Mouse (Mus musculus): Measurements from ENCODE around the gene Cdh11. TPM values are rescaled to one million over a fixed set of nuclear protein-coding genes. Genes with fewer than 3 reads are reported as not detected.
A peak's percentile ranks its signal among the peaks of the same experiment; 100 is the strongest.
"Not testable (repeated sequence)": the region's sequence is repeated elsewhere in the genome, so short reads cannot be mapped to it uniquely, and the experiment has no call there.

Gene Cdh11
- polyA plus RNA-seq, 1 experiment from 2014 or later = 36.0 TPM

DNA sequence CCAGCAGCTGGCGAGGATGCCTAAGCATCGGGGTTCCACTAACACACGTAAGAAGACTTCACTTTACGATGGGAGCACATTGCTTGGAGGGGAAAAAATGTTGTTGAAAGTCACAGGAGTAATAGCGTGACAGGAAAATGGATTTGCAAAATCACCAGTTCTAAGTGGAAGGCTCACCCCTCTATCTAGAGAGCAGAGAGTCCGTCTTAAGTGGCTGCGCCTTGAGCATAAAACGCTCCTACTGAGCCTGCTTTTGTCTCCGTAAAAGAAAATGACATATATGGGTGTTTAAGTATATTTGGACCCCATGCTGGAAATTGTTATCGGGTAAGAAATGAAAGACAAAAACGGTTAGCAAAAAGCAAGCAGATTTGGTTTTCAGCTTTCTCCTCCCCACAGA lies 100.4 kb downstream of the Cdh11 start:
- H3K9ac ChIP-seq (replicated peaks; ENCODE audit: low read depth, low read length) = no peak overlapping the region
- peaks cover 3% of the 10 kb centered on the region; the same call in 1 of the 2 replicates for H3K4me1 ChIP-seq (replicated peaks; ENCODE audit: control insufficient read depth, insufficient read depth, low read length)
- peak overlapping the region; percentile 47 for H3K27ac ChIP-seq (ENCODE audit: low read length)
- H3K36me3 ChIP-seq (ENCODE audit: control insufficient read depth, insufficient read depth) = no peaks in the 10 kb centered on the region
- no peaks in the 10 kb centered on the region for H3K9me3 ChIP-seq (ENCODE audit: control insufficient read depth, low read length)
- H3K27me3 ChIP-seq (replicated peaks; ENCODE audit: control insufficient read depth, insufficient read depth, low read length) = no peaks in the 10 kb centered on the region
- ATAC-seq = 0 out of 2 replicates have a peak, but pooled peaks have one; percentile 45
- 45% methylated on average over 11 of the region's 11 CpGs for WGBS
- H3K4me2 ChIP-seq (ENCODE audit: low read length) = peak overlapping the region; percentile 39
- H3K4me3 ChIP-seq (replicated peaks; ENCODE audit: low read length) = peak overlapping the region; percentile 13; the same call in 1 of the 2 replicates

DNA sequence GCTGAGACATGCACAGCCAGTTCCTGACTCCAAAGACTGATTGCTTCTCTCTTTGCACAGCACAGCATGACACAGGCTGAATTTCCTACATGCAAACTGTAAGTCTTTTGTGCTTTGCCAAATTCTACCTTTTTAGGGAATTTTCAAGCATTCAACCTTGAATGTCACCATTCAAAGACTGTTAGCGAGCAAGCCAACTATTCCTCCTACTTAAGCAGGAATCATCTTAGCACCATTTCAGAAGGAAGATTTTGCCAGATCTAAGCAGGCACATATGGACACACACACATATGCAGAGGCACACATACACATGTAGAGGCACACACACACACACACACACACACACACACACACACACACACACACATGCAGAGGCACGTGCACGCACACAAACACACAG lies 108.3 kb downstream of the Cdh11 start:
- H3K9ac ChIP-seq (replicated peaks; ENCODE audit: low read depth, low read length) = no peak overlapping the region
- H3K27ac ChIP-seq (ENCODE audit: low read length) = no peak overlapping the region
- H3K9me3 ChIP-seq (ENCODE audit: control insufficient read depth, low read length) = no peaks in the 10 kb centered on the region
- no peaks in the 10 kb centered on the region for H3K36me3 ChIP-seq (ENCODE audit: control insufficient read depth, insufficient read depth)
- H3K4me1 ChIP-seq (replicated peaks; ENCODE audit: control insufficient read depth, insufficient read depth, low read length) = no peaks in the 10 kb centered on the region
- H3K4me3 ChIP-seq (replicated peaks; ENCODE audit: low read length) = no peak overlapping the region
- no peak for ATAC-seq
- no peaks in the 10 kb centered on the region for H3K27me3 ChIP-seq (replicated peaks; ENCODE audit: control insufficient read depth, insufficient read depth, low read length)
- 56% methylated on average over 3 of the region's 3 CpGs for WGBS
- H3K4me2 ChIP-seq (ENCODE audit: low read length) = no peak overlapping the region

DNA sequence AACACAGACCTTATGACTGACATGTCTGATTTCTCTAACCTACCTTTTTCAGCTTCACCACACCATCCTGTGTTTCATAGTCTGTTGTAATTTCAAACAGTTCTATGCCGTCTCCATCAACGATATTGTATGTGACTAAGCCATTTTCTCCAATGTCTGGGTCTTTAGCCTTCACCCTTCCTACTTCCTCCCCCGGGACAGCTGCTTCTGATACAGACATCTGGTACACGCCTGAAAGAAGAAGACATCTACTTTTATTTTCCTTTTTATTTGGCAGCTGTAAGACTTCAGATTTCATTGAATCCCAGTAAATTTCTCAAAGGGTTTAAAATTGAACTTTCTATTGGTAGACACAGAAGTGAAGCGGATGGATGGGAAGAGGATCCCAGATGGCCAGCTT lies 120.9 kb downstream of the Cdh11 start:
- not testable (repeated sequence) for H3K27me3 ChIP-seq (replicated peaks; ENCODE audit: control insufficient read depth, insufficient read depth, low read length); H3K36me3 ChIP-seq (ENCODE audit: control insufficient read depth, insufficient read depth); H3K4me2 ChIP-seq (ENCODE audit: low read length); H3K4me1 ChIP-seq (replicated peaks; ENCODE audit: control insufficient read depth, insufficient read depth, low read length); ATAC-seq; H3K9ac ChIP-seq (replicated peaks; ENCODE audit: low read depth, low read length); H3K27ac ChIP-seq (ENCODE audit: low read length); H3K4me3 ChIP-seq (replicated peaks; ENCODE audit: low read length); H3K9me3 ChIP-seq (ENCODE audit: control insufficient read depth, low read length)
- 91% methylated on average over 5 of the region's 5 CpGs for WGBS

DNA sequence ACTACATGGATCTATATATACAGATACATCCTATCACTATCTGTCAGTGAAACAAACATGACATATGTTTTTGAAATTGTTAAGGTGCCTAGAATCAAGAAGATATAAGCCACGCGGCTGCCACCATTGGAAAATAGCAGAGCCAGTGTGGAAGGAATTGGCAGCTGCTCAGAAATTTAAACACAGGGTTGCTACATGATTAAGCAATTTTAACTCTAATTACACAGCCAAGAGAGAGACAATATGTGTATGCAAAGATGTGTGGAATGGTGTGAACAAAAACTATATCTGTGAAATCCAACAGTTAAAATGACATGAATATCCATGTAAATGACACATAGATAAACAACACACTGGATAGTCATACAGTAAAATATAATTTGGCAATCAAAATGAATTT lies 128.9 kb downstream of the Cdh11 start:
- H3K36me3 ChIP-seq (ENCODE audit: control insufficient read depth, insufficient read depth) = no peaks in the 10 kb centered on the region
- peaks cover 2% of the 10 kb centered on the region for H3K4me1 ChIP-seq (replicated peaks; ENCODE audit: control insufficient read depth, insufficient read depth, low read length)
- H3K4me3 ChIP-seq (replicated peaks; ENCODE audit: low read length) = no peak overlapping the region
- H3K9me3 ChIP-seq (ENCODE audit: control insufficient read depth, low read length) = no peaks in the 10 kb centered on the region
- peak; percentile 92 for ATAC-seq
- H3K27me3 ChIP-seq (replicated peaks; ENCODE audit: control insufficient read depth, insufficient read depth, low read length) = no peaks in the 10 kb centered on the region
- H3K4me2 ChIP-seq (ENCODE audit: low read length) = no peak overlapping the region
- no peak overlapping the region for H3K27ac ChIP-seq (ENCODE audit: low read length)
- no peak overlapping the region for H3K9ac ChIP-seq (replicated peaks; ENCODE audit: low read depth, low read length)
- WGBS = 27% methylated on average over 2 of the region's 2 CpGs

GRCm38 (mm10) chr8:102651964-102652363 lies 133.5 kb downstream of the Cdh11 start:
- H3K27me3 ChIP-seq (replicated peaks; ENCODE audit: control insufficient read depth, insufficient read depth, low read length) = no peaks in the 10 kb centered on the region
- H3K4me2 ChIP-seq (ENCODE audit: low read length) = no peak overlapping the region
- no peaks in the 10 kb centered on the region for H3K9me3 ChIP-seq (ENCODE audit: control insufficient read depth, low read length)
- H3K4me3 ChIP-seq (replicated peaks; ENCODE audit: low read length) = no peak overlapping the region
- peaks cover 9% of the 10 kb centered on the region for H3K36me3 ChIP-seq (ENCODE audit: control insufficient read depth, insufficient read depth)
- no peak for ATAC-seq
- H3K27ac ChIP-seq (ENCODE audit: low read length) = no peak overlapping the region
- H3K9ac ChIP-seq (replicated peaks; ENCODE audit: low read depth, low read length) = no peak overlapping the region
- 87% methylated on average over 4 of the region's 4 CpGs for WGBS
- H3K4me1 ChIP-seq (replicated peaks; ENCODE audit: control insufficient read depth, insufficient read depth, low read length) = peaks cover 2% of the 10 kb centered on the region

DNA sequence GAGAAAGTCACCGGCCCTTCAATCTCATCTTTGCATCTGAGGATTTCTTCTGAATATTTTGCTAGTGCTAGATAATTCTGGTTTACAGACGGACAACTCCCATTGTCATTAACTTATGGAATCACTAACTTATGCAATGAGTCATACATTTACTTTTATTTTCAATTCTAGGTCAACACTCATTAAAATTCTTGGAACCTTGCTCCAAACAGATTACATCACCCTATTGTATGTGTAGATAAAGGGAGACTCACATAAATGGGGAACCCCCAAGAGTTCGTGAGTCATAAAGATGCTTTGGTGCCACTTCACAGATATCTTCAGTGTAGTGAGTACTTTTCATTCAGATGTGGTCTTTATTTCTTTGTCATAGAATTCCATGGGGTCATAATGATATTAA lies 158.3 kb downstream of the Cdh11 start:
- H3K27me3 ChIP-seq (replicated peaks; ENCODE audit: control insufficient read depth, insufficient read depth, low read length) = no peaks in the 10 kb centered on the region
- no peaks in the 10 kb centered on the region for H3K9me3 ChIP-seq (ENCODE audit: control insufficient read depth, low read length)
- H3K4me1 ChIP-seq (replicated peaks; ENCODE audit: control insufficient read depth, insufficient read depth, low read length) = no peaks in the 10 kb centered on the region
- H3K4me3 ChIP-seq (replicated peaks; ENCODE audit: low read length) = no peak overlapping the region
- H3K4me2 ChIP-seq (ENCODE audit: low read length) = no peak overlapping the region
- H3K27ac ChIP-seq (ENCODE audit: low read length) = no peak overlapping the region
- 42% methylated on average over 3 of the region's 3 CpGs for WGBS
- no peak for ATAC-seq
- H3K36me3 ChIP-seq (ENCODE audit: control insufficient read depth, insufficient read depth) = no peaks in the 10 kb centered on the region
- H3K9ac ChIP-seq (replicated peaks; ENCODE audit: low read depth, low read length) = no peak overlapping the region

DNA sequence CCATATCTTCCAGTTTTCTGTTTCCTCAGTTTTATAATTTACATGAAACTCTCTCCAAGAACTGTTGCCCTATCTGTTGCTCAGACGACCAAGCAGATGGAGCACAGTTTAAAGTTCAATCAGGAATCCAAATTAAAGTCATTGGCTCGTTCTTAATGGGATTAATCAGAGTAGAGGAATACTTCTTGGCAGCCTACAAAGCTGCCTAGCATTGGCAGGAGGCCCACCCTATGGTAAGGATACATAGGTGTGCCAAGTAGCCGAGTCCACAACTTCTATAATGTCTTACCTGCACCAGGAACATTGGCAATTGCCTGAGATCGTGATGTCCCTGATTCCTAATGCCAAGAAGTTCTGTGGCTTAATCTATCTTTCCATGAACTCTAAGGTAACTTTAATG lies 173.3 kb downstream of the Cdh11 start:
- no peaks in the 10 kb centered on the region for H3K27me3 ChIP-seq (replicated peaks; ENCODE audit: control insufficient read depth, insufficient read depth, low read length)
- no peaks in the 10 kb centered on the region for H3K9me3 ChIP-seq (ENCODE audit: control insufficient read depth, low read length)
- ATAC-seq = no peak
- H3K36me3 ChIP-seq (ENCODE audit: control insufficient read depth, insufficient read depth) = no peaks in the 10 kb centered on the region
- no peaks in the 10 kb centered on the region for H3K4me1 ChIP-seq (replicated peaks; ENCODE audit: control insufficient read depth, insufficient read depth, low read length)
- no peak overlapping the region for H3K9ac ChIP-seq (replicated peaks; ENCODE audit: low read depth, low read length)
- 36% methylated on average over 4 of the region's 4 CpGs for WGBS
- H3K4me2 ChIP-seq (ENCODE audit: low read length) = no peak overlapping the region
- no peak overlapping the region for H3K27ac ChIP-seq (ENCODE audit: low read length)
- no peak overlapping the region for H3K4me3 ChIP-seq (replicated peaks; ENCODE audit: low read length)

- Histone ChIP-seq H3K27me3 (replicated peaks; ENCODE audit: control insufficient read depth, insufficient read depth, low read length) (no peaks in the 10 kb centered on the region), H3K36me3 (ENCODE audit: control insufficient read depth, insufficient read depth) (no peaks in the 10 kb centered on the region), H3K9me3 (ENCODE audit: control insufficient read depth, low read length) (no peaks in the 10 kb centered on the region), H3K27ac (ENCODE audit: low read length) (no peak overlapping the region), H3K4me3 (replicated peaks; ENCODE audit: low read length) (no peak overlapping the region), H3K4me2 (ENCODE audit: low read length) (no peak overlapping the region), H3K4me1 (replicated peaks; ENCODE audit: control insufficient read depth, insufficient read depth, low read length) (no peaks in the 10 kb centered on the region), H3K9ac (replicated peaks; ENCODE audit: low read depth, low read length) (no peak overlapping the region)
- no peak for ATAC-seq
- 60% methylated on average over 4 of the region's 4 CpGs for WGBS
Measured at GRCm38 (mm10) chr8:102601327-102601726, 184.1 kb downstream of the Cdh11 start.

GRCm38 (mm10) chr8:102596523-102596922 lies 188.9 kb downstream of the Cdh11 start:
- ATAC-seq = no peak

GRCm38 (mm10) chr8:102593899-102594298 lies 191.5 kb downstream of the Cdh11 start:
- ATAC-seq = no peak
- Histone ChIP-seq H3K27me3 (replicated peaks; ENCODE audit: control insufficient read depth, insufficient read depth, low read length) (no peaks in the 10 kb centered on the region), H3K9ac (replicated peaks; ENCODE audit: low read depth, low read length) (no peak overlapping the region), H3K4me3 (replicated peaks; ENCODE audit: low read length) (no peak overlapping the region), H3K4me2 (ENCODE audit: low read length) (no peak overlapping the region), H3K27ac (ENCODE audit: low read length) (no peak overlapping the region), H3K4me1 (replicated peaks; ENCODE audit: control insufficient read depth, insufficient read depth, low read length) (no peaks in the 10 kb centered on the region), H3K36me3 (ENCODE audit: control insufficient read depth, insufficient read depth) (no peaks in the 10 kb centered on the region), H3K9me3 (ENCODE audit: control insufficient read depth, low read length) (no peaks in the 10 kb centered on the region)
- 89% methylated on average over 6 of the region's 6 CpGs for WGBS

More at GRCm38 (mm10) chr8:102596523-102596922, 188.9 kb downstream of the Cdh11 start:
- H3K4me2 ChIP-seq (ENCODE audit: low read length) = no peak overlapping the region
- WGBS = 71% methylated on average over 3 of the region's 3 CpGs
- H3K9me3 ChIP-seq (ENCODE audit: control insufficient read depth, low read length) = no peaks in the 10 kb centered on the region
- no peaks in the 10 kb centered on the region for H3K4me1 ChIP-seq (replicated peaks; ENCODE audit: control insufficient read depth, insufficient read depth, low read length)
- no peak overlapping the region for H3K4me3 ChIP-seq (replicated peaks; ENCODE audit: low read length)
- H3K9ac ChIP-seq (replicated peaks; ENCODE audit: low read depth, low read length) = no peak overlapping the region
- no peaks in the 10 kb centered on the region for H3K36me3 ChIP-seq (ENCODE audit: control insufficient read depth, insufficient read depth)
- no peak overlapping the region for H3K27ac ChIP-seq (ENCODE audit: low read length)
- no peaks in the 10 kb centered on the region for H3K27me3 ChIP-seq (replicated peaks; ENCODE audit: control insufficient read depth, insufficient read depth, low read length)
